Mouse (Mus musculus): ENCODE measurements around the gene Cfap298. TPM values are rescaled to one million over a fixed set of nuclear protein-coding genes. Genes with fewer than 3 reads are reported as not detected.

The Cfap298 gene
- total RNA-seq, 2 experiments from 2014 or later: 30.6 to 31.6 TPM

DNA sequence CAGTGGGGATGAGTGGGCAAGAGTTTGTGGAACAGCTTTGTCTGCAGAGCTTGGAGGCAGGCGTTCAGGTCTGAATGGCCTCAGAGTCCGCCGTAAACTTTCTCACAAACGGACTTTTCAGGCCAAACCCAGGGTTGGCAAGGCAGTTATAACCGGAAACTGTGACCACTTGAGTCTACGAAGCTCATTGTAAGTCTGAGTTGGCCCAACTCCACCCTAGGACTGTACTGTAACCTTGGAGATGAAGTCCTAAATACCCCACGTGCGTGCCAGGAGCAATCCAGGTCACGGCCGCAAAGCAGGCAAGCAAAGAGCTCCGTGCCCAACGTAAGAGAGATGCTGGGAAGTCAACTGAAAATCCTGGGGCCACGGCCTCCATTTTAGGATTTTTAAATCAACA is 23.1 kb downstream of the Cfap298 start:
- DNase-seq: no peak

DNA sequence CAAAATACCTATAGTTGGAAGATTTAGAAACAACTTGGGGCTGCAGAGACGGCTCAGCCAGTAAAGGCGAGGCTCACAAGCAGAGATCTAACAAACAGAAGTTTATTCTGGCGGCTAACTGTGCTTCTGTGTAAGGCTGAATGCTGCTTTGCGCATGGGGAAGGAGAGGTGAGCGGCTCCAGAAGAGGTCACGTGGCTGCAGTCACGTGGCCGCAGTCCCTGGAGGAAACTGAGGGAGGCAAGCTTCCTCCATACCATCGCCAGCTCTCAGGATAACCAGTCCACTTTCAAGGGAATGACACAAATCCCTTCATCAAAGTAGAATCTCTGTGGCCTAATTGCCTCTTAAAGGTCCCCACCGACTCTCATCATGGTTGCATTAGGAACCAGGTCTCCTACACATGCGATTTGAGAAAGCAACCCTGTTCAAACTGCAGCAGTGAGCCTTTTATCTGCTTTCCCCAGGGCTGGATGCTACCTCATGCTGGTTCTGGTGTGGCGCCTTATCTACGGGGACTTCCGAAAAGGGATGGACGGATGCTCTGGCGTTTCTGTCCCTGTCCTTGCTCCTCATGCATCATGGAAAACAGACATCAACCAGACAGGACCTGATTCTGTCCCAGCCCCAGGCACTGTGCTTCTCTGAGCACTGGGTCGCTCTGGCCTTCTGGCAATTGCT is 23.9 kb downstream of the Cfap298 start:
- DNase-seq: peak; percentile 49

DNA sequence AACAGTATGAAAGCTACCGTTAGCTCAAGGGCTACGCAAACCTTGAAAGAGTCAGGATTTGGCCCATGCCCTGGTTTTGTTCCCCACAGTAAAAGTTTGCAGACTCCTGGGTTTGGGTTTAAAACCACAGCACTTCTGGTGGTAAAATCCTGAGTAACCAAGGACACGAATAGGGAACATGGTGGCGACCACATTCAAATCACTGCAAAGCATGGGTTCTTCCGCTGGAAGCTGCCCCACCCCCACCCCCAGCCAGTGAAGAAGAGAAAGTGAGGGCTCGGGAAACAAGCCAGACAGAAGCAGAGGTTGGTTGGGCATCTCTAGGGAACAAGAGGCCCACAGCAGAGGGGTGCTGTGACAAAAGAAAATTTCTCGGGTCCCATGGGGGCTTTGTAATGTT is 27.7 kb downstream of the Cfap298 start:
- DNase-seq: no peak

DNA sequence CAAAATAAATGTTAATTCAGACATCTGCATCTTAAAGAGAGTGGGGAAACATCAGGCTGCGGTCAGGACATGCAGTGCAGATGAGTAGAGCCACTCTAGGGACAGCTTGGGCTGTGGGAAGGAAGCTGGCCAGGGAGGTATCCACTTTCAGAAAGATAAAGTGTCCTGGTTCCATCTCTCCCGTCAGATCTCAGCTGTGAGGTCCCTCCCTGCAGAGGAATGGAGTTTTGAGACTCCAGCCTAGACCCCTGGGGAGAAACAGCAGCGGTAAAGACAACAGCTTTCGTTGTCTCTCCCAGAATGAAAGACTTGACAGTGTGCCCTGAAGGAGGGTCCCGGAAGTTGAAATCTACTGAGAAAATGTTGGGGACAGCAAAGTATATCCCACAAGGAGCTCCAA is 31.6 kb downstream of the Cfap298 start:
- no peak for DNase-seq

DNA sequence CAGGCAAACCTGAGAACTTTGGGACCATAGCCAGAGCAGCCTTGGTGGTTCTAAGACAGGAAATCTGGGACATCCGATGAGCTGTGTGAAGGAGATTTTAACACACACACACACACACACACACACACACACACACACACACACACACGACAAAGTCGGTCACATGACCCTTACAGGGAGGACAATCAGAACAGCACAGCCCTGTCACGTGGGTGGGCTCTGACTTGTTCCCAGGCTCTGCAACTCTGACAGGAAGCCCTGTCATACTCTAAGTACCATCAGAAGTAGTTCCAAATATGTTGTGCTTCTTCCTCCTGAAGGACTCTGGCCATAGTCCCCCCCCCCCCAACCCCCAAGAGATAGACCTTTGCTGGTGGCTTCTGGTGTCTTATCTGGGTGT is 33.5 kb downstream of the Cfap298 start:
- peak; percentile 23 for DNase-seq

DNA sequence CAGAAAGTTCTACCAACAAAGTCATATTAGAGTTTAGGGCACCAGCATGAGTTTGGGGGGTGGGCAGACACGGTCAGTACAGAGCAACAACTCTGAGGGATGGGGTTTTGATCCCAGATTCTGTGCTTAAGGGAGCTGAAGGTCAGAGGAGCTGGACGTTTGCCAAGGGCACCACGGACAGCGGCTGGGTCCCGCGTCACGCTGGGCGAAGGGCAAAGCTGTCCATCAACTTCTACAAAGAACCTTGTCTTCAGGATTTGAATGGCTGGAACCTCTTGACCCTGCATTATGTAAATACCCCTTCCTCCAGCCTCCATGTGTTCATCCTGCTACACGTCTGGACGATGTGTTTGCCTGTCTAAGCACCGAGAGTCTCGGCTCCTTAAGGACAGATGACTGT is 35.4 kb downstream of the Cfap298 start:
- peak; percentile 85 for DNase-seq

DNA sequence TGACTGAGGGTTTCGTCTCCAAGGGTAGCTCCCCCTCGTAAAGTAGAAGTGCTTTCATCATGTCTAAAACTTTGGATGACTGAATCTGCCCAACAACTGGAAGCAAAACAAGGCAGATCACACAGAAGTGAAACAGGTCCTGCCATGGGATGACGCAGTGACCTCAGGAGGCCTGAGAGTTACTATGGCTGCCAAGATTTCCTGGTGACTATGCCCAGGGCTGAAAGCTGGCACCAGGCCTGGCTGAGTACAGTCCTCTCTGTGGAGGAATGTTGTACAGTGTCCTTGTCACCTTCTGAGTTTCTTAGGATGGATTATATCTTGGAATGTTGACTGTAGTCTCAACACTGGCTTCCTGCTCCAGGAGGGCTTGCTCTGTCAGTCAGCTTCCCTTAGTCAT is 37.3 kb downstream of the Cfap298 start:
- peak; percentile 87 for DNase-seq

DNA sequence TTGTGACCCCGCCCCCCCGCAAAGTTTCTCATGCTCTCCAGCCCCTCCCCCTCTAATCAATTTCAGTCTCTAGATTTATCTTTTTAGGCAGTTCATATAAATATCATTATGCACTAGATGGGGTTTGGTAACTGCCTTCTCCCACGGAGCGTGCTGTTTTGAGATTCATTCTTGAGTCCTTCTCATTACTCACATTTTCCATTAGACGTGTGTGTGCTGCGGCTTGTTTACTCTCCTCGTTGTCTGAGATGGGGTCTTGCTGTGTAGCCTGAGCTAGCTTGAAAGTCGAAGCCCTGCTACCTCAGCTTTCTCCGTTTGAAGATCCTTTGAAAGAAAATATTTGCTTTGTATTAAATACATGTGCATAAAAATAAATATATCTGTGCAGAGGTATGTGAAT is 41.1 kb downstream of the Cfap298 start:
- no peak for DNase-seq

DNA sequence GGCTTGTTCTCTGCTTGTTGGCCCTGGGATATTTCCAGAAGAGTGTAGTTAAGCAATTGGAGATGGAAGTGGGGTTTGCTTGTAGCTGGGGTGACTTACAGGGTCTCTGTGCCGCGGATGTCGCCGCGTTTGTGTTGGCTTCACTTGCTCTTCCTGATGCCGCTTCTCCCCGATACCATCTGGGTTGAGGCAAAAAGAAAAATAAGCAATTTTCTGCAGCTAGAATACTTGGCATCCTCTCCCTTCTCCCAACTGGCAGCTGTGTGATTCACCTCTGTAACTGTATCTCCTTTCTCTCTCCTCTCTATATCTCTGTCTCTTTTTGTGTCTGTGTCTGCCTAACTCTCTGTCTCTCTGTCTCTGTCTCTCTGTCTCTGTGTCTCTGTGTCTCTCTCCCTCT is 41.9 kb downstream of the Cfap298 start:
- no peak for DNase-seq

DNA sequence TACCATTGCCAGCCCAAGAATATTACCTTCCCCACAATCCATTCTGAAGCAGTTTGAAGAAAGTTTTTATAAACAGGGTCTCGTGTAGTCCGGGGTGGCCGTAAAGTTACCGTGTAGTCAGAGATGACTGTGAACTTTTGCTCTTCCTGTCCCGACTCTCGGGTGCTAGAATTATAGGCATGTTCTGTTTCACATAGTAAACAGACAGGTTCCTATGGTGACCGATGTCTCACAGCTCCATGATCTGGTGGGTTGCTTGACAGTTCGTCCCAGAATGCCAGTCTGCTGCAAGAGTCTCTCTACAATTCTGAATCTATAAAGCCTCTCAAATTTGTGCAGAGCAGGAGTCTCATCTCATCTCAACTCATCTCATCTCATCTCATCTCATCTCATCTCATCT is 42.8 kb downstream of the Cfap298 start:
- no peak for DNase-seq

DNA sequence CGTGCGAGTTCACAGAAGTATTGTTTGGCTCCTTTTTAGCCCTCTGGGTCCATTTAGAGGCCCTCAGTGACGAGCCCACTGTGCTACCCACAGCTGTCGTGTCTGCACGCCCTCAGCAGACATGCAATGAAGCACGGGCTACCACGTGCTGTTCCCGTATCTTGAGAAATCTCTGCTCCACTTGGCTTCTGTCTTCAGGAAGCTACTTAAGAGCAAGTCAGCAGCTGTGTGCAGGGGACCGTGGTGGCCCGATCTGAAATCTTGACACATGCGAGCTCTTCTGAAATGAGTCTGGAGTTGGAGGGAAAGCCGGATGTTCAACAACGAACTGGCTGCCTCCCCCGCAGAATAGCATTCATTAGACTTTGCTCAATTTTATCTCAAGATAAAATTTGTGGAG is 43.3 kb downstream of the Cfap298 start:
- DNase-seq: peak; percentile 33

DNA sequence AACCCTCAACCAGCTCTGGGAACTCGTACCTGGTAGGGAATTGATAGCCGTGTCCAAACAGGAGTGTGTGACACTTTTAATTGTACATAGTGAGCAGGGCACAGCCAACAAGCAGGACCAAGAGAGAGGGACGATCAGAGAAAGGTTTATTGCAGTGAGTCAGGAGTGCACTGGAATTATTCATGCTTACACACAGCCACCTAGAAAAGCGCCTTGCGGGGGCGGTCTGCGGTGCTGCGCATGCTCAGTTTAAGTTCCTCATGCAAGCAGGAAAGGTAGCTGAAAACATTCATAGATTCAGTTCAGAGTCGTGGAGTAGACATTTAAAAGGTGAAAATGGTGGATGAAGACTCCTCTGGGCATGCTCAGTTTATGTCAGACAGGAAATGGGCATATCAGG is 44.2 kb downstream of the Cfap298 start:
- no peak for DNase-seq

DNA sequence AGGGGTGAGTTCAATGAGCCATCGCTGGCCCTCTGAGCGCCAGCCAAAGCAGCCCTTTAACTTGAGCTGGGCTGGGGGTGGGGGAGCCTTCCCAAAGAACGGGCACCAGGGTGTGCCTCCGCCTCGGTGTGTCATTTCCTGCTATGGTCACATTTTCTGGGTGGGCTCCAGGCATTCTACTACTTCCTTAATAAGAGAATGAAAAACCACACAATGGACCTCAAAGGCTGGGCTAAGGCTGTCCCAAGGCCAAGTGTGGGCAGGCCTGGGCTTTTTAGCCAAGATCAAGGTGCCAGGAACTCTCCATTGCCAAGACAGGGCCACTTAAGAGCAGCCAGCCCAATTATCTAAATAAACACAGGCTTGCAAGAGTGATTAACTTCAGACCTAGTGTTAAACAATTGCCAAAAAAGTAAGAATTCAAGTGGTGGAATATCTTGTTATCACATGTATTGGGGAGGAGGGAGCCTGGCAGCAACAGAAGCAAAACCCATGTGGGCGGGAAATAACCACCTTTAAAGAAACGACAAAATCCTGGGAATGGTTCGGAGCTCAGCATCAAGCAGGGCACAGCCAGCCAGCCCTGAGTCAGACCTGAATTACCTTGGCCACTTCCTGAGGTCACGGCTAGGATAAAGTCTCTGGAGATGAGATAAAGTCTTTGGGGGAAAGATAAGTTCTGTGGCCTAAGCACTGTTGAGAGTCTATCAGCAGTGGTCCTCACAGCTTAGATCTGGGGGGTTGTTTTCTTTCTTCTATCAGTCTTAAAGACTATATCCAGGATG is 48.9 kb downstream of the Cfap298 start:
- DNase-seq: peak; percentile 32

DNA sequence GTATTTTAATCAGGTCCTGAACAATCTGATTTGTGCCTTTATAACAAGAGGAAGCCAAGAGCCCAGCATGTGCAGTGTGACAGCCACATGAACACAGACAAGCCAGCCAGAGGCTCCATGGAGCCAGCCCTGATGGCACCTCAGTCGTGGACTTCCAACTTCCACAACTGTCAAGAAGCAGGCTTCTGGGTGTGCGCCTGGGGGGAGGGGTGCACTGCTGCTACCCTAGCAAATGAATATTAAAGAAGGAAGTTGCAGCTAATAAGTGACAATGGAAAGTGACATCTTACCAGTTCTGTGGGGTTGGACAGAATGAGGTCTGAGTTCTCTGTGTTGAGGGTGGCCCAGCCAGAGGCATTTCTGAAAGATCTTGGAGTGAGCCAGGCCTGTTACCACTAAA is 49.6 kb downstream of the Cfap298 start:
- DNase-seq: no peak

DNA sequence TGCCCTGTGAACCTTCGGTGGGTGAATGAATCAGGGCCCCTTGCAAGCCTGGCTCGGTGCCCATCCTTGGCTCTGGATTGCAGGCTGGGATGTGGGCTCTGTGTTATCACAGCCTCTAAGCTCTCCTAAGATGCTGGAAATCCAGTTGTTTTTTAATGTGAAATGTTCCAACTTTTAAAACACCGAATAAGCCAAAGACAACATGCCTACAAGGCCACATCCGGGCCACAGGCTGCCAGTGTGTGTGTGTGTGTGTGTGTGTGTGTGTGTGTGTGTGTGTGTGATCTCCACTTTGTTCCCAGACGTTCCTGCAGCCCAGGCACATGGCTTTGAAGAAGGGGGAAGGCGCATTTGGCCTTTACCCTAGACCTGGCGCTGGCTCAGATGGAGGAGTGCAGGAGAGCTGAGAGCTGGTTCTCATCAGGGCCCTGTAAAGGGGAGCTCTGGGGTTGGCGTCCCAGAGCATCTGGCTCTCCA is 52.4 kb downstream of the Cfap298 start:
- peak; percentile 71 for DNase-seq

DNA sequence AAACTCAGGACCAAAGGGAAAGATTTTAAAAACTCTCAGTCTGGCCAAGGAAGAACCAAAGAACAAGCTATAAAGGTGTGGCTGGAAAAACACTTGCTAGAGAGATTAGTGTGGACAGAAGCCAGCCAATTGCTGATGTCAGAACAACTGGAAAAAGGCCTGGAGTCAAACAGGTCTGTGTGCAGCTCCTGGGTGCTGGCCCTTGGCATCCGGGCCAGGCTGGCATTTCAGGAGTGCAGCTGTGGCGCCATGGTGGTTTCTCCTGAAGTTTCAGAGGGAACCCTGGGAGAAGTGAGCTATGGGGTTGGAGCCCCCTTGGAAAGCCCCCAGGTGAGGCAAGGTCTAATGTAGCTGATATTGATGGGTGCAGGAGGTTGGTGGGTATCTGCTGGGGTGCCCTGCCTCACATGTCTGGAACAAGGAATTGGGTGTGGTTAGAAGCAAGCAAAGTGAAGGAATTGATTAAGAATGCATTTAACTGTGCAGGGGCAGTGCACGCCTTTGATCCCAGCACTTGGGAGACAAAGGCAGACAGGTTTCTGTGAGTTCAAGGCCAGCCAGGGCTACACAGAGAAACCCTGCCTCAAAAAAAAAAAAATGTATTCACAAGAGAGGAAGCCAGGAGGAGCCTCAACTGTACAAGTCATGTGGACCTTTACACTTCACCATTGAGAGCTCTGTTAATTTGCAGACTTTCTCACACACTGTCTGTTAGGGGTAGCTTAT is 56.6 kb downstream of the Cfap298 start:
- no peak for DNase-seq

Small RNAs within 50 kb of the gene (microRNA-seq; reads per million reads assigned to microRNA genes)
- gene Gm22933: not detected

Other genes starting within 250 kb of the Cfap298 start
- gene Mis18a, start 207.7 kb downstream of the Cfap298 start, total RNA-seq (2021): 10 to 100 TPM in 1 of 2 experiments, 1 to 10 TPM in 1; 8.8 to 10.6 TPM
- gene Mrap, start 196.9 kb downstream of the Cfap298 start, total RNA-seq (2021): 100 to 1,000 TPM; 218 to 374 TPM
- 10 to 100 TPM; 11.9 to 14.3 TPM for gene Urb1, start 124.7 kb downstream of the Cfap298 start, total RNA-seq (2021)
- gene Eva1c, start 108.4 kb downstream of the Cfap298 start, total RNA-seq (2021): 1 to 10 TPM; 4.3 to 4.5 TPM
- 10 to 100 TPM; 30.1 to 30.2 TPM for gene Synj1, start 76.2 kb upstream of the Cfap298 start, total RNA-seq (2021)
- 10 to 100 TPM; 35.3 to 55.6 TPM for gene Paxbp1, start 109.4 kb upstream of the Cfap298 start, total RNA-seq (2021)
- under 1 TPM; 0.12 to 0.15 TPM for gene 4932438H23Rik, start 160.0 kb upstream of the Cfap298 start, total RNA-seq (2021)